Comparison of ENCODE assay signal across 16 mouse cellular contexts in the genomic region with DNA sequence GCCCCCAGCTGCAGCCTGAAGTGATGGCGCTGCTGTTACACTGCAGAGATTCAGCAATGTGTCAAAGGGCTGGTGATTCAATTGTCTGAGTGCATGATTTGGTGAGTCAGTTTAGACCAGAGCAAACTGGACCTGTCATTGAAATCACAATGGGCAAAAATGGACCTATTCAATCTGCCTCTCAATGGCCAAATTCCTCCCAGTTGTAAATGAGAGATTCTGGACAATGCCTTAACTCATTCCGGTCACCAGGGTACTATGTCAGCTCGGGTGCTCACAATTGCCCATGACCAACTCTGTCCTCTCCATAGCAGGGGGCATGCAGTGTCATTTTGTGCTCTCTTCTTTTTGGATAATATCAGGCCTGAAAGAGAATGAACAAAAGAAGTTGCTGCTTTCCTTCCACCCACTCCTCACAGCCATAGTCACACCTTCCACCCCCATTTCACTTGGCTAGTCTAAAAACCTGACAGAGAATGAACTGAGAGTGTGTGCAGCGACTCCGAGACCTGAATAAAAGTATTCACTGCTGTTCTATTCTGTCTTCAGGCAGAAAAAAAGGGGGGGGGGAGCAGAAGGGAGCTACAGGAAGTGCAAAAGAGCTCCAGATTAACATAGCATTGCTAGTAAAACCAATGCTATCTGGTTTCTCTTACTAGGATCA.
DNase-seq lines count a peak whose midpoint lies in the region; ATAC-seq and TF ChIP-seq lines count a peak whose summit lies in the region.
"Had no signal": no experiment of that assay in that cellular context is flagged by ENCODE, and none has a peak within 500 bp of the region (broad histone marks: within the 10 kb centered on the region; RNA-seq: fewer than 3 reads in every experiment).

No protein-coding gene starts in this region.

- no peaks in the 10 kb centered on the region for H3K9me3 ChIP-seq in forebrain, embryonic 11.5 days (ENCODE audit: control insufficient read depth, low read length)
- H3K9me3 ChIP-seq in forebrain, embryonic 16.5 days (ENCODE audit: control insufficient read depth, low read length) = no peaks in the 10 kb centered on the region
- H3K9me3 ChIP-seq in embryonic facial prominence, embryonic 10.5 days = no peaks in the 10 kb centered on the region
- H3K9me3 ChIP-seq in midbrain, postnatal 0 days (ENCODE audit: low read length) = no peaks in the 10 kb centered on the region
- H3K9me3 ChIP-seq: embryonic facial prominence, embryonic 13.5 days; limb, embryonic 15.5 days; lung, embryonic 15.5 days had no signal

- DNase-seq in forebrain, embryonic 11.5 days (ENCODE audit: low spot score) = peak; percentile 52
- peak; percentile 91 for DNase-seq in Muller cell, postnatal 12 days (ENCODE audit: inconsistent ontology term)
- DNase-seq in embryonic facial prominence, embryonic 10.5 days (ENCODE audit: low spot score) = peak; percentile 15
- peak; percentile 19 for DNase-seq in midbrain, postnatal 0 days (ENCODE audit: low spot score)
- no peak for DNase-seq in cerebellum, postnatal 14 days
- no peak for DNase-seq in cerebellum, adult 9-11 months
- DNase-seq in left cerebral cortex, adult 8-10 months (ENCODE audit: low spot score in 2 of 2) = no peak
- DNase-seq: cerebellum, adult 18-20 months; heart, adult 18-20 months; kidney, adult 2 months; thymus, postnatal 4 days had no signal

- H3K36me3 ChIP-seq in forebrain, embryonic 11.5 days (ENCODE audit: control insufficient read depth, insufficient read depth, low read length) = no peaks in the 10 kb centered on the region
- H3K36me3 ChIP-seq in forebrain, embryonic 16.5 days (ENCODE audit: control insufficient read depth, insufficient read depth) = no peaks in the 10 kb centered on the region
- H3K36me3 ChIP-seq in embryonic facial prominence, embryonic 10.5 days (replicated peaks) = no peaks in the 10 kb centered on the region
- H3K36me3 ChIP-seq in midbrain, postnatal 0 days (ENCODE audit: insufficient read depth, low read length) = no peaks in the 10 kb centered on the region
- H3K36me3 ChIP-seq: embryonic facial prominence, embryonic 13.5 days; limb, embryonic 15.5 days; lung, embryonic 15.5 days had no signal

- H3K9ac ChIP-seq in forebrain, embryonic 11.5 days (ENCODE audit: low read length) = no peak overlapping the region
- H3K9ac ChIP-seq in forebrain, embryonic 16.5 days (replicated peaks; ENCODE audit: low read depth, low read length) = no peak overlapping the region
- no peak overlapping the region for H3K9ac ChIP-seq in midbrain, postnatal 0 days (replicated peaks; ENCODE audit: low read length, poor library complexity, severe bottlenecking)
- H3K9ac ChIP-seq: embryonic facial prominence, embryonic 13.5 days; limb, embryonic 15.5 days; lung, embryonic 15.5 days had no signal

- H3K4me2 ChIP-seq in forebrain, embryonic 11.5 days (ENCODE audit: low read depth, low read length, severe bottlenecking) = no peak overlapping the region
- no peak overlapping the region for H3K4me2 ChIP-seq in forebrain, embryonic 16.5 days (ENCODE audit: low read length)
- H3K4me2 ChIP-seq in midbrain, postnatal 0 days (ENCODE audit: low read depth, low read length, poor library complexity, severe bottlenecking) = no peak overlapping the region
- H3K4me2 ChIP-seq: embryonic facial prominence, embryonic 13.5 days; limb, embryonic 15.5 days; lung, embryonic 15.5 days had no signal

- WGBS in forebrain, embryonic 11.5 days = 14% methylated on average over 5 of the region's 5 CpGs
- 15% methylated on average over 5 of the region's 5 CpGs for WGBS in forebrain, embryonic 16.5 days
- 48% methylated on average over 5 of the region's 5 CpGs for WGBS in embryonic facial prominence, embryonic 10.5 days
- 31% methylated on average over 5 of the region's 5 CpGs for WGBS in midbrain, postnatal 0 days

- H3K4me1 ChIP-seq in forebrain, embryonic 11.5 days (replicated peaks; ENCODE audit: control insufficient read depth, insufficient read depth, low read length) = 0 out of 2 replicates have a peak, but pooled peaks cover 5% of the 10 kb centered on the region
- H3K4me1 ChIP-seq in forebrain, embryonic 16.5 days (replicated peaks; ENCODE audit: control insufficient read depth, insufficient read depth, low read length) = peaks cover 6% of the 10 kb centered on the region; the same call in 1 of the 2 replicates
- no peaks in the 10 kb centered on the region for H3K4me1 ChIP-seq in embryonic facial prominence, embryonic 10.5 days
- no peaks in the 10 kb centered on the region for H3K4me1 ChIP-seq in midbrain, postnatal 0 days (ENCODE audit: insufficient read depth, low read length)
- H3K4me1 ChIP-seq: embryonic facial prominence, embryonic 13.5 days; limb, embryonic 15.5 days; lung, embryonic 15.5 days; megakaryocyte, embryonic 14.5 days had no signal

- H3K4me3 ChIP-seq in forebrain, embryonic 11.5 days (ENCODE audit: low read depth, low read length) = no peak overlapping the region
- no peak overlapping the region for H3K4me3 ChIP-seq in forebrain, embryonic 16.5 days (replicated peaks; ENCODE audit: low read length)
- no peak overlapping the region for H3K4me3 ChIP-seq in embryonic facial prominence, embryonic 10.5 days
- H3K4me3 ChIP-seq in midbrain, postnatal 0 days (ENCODE audit: low read depth, low read length) = no peak overlapping the region
- H3K4me3 ChIP-seq: embryonic facial prominence, embryonic 13.5 days; limb, embryonic 15.5 days; lung, embryonic 15.5 days; megakaryocyte, embryonic 14.5 days had no signal

- no peak overlapping the region for H3K27ac ChIP-seq in forebrain, embryonic 11.5 days (ENCODE audit: low read depth, low read length)
- no peak overlapping the region for H3K27ac ChIP-seq in forebrain, embryonic 16.5 days (ENCODE audit: low read length)
- no peak overlapping the region for H3K27ac ChIP-seq in embryonic facial prominence, embryonic 10.5 days (replicated peaks)
- no peak overlapping the region for H3K27ac ChIP-seq in midbrain, postnatal 0 days (ENCODE audit: low read depth, low read length)
- H3K27ac ChIP-seq: embryonic facial prominence, embryonic 13.5 days; limb, embryonic 15.5 days; lung, embryonic 15.5 days had no signal

- no peaks in the 10 kb centered on the region for H3K27me3 ChIP-seq in forebrain, embryonic 11.5 days (ENCODE audit: control insufficient read depth, insufficient read depth, low read length)
- H3K27me3 ChIP-seq in forebrain, embryonic 16.5 days (replicated peaks; ENCODE audit: control insufficient read depth, insufficient read depth, low read length) = no peaks in the 10 kb centered on the region
- H3K27me3 ChIP-seq in embryonic facial prominence, embryonic 10.5 days (replicated peaks; ENCODE audit: low read depth, poor library complexity, severe bottlenecking) = no peaks in the 10 kb centered on the region
- no peaks in the 10 kb centered on the region for H3K27me3 ChIP-seq in midbrain, postnatal 0 days (ENCODE audit: insufficient read depth, low read length)
- H3K27me3 ChIP-seq: embryonic facial prominence, embryonic 13.5 days; limb, embryonic 15.5 days; lung, embryonic 15.5 days; megakaryocyte, embryonic 14.5 days had no signal

- peak; percentile 28; the same call in 1 of the 2 replicates for TF ChIP-seq CTCF in midbrain, postnatal 0 days (IDR thresholded peaks at IDR 0.05)

- peak; percentile 90 for ATAC-seq in forebrain, embryonic 11.5 days (replicated peaks; ENCODE audit: low FRiP score)
- no peak for ATAC-seq in forebrain, embryonic 16.5 days
- ATAC-seq in midbrain, postnatal 0 days (ENCODE audit: low FRiP score) = no peak

Comparison
In these comparisons a context has a peak if more than half of its experiments do, and no peak if none do; other contexts are left out.
1. DNase-seq: peak in forebrain, embryonic 11.5 days (single experiment), Muller cell, postnatal 12 days (single experiment), embryonic facial prominence, embryonic 10.5 days (single experiment) and midbrain, postnatal 0 days (single experiment); none in cerebellum, postnatal 14 days (0 of 2), cerebellum, adult 9-11 months (single experiment) and left cerebral cortex, adult 8-10 months (0 of 2).